Mouse (Mus musculus): ENCODE results near the gene Atxn7l2.

DNA sequence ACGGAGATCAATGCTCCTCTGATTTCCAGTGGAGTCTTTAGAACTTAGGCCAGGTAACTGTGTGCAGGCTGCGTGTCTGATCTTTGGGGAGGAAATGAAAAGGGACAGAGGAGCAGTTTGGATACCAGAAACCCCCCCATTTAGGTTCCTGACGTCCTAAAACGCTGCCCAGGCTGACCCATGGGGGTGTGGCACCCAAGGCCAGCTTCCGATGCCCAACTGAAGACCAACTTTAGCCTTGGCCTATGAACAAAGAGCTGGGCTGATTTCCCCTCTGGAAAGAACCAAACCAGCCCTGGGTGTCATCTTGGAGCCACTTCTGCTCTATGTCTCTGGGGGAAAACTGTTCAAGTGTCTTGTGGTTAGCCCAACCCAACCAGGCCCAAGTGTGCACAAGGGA, 46.6 kb downstream of the Atxn7l2 start:
- TF ChIP-seq CTCF (IDR thresholded peaks at IDR 0.05): no peak
- no peak for TF ChIP-seq POLR2A (IDR thresholded peaks at IDR 0.05; ENCODE audit: insufficient read depth, low read depth, low read length)

Measured in heart, adult 2 months (tissue).